Mouse (Mus musculus) erythroid progenitor cell, adult 5-6 weeks (primary cell): ENCODE measurements around the gene Hint1. TPM values are rescaled to one million over a fixed set of nuclear protein-coding genes. Genes with fewer than 3 reads are reported as not detected.
"Not testable (repeated sequence)": the region's sequence is repeated elsewhere in the genome, so short reads cannot be mapped to it uniquely, and the experiment has no call there.

Experiments
- ATAC-seq: replicated peaks from 2 replicates; pipeline ENCODE4 v1.8.0; 2016; ENCODE audit warnings: moderate number of reproducible peaks, mild to moderate bottlenecking, moderate TSS enrichment, inconsistent platforms; ENCODE audit not compliant: poor library complexity, low FRiP score, severe bottlenecking
- total RNA-seq, 2 experiments: library from RNA; stranded (forward) in 1 of 2; stranded (reverse) in 1 of 2; fragments of 150-400 nt in 1 of 2; fragments of 186-747, 209-891 nt in 1 of 2; gene quantifications; 2 replicates each; pipeline versions ENCODE4 v1.2.3 to v1.2.4; 2015 to 2017; ENCODE audit warnings: low replicate concordance in 2 of 2

Hint1 gene
- total RNA-seq, 2 experiments from 2014 or later: 123 to 146 TPM

DNA sequence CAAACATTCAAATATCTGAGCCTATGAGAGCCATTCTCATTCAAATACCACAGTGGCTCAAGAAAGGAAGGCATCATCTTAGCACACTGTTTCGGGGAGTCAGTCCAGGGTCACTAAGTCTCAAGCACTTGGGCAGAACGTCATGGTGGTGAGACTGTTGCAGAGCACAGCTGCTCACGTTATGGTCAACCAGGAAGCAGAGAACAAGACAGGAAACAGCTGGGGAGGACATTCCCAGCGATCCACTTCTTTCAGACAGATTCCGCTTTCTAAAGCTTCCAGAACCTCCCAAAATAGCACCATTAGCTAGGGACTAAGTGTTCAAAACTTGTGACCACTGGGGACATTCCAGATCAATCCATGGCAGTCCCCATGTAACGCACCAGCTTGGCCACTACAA, 21.7 kb downstream of the Hint1 start:
- no peak for ATAC-seq

DNA sequence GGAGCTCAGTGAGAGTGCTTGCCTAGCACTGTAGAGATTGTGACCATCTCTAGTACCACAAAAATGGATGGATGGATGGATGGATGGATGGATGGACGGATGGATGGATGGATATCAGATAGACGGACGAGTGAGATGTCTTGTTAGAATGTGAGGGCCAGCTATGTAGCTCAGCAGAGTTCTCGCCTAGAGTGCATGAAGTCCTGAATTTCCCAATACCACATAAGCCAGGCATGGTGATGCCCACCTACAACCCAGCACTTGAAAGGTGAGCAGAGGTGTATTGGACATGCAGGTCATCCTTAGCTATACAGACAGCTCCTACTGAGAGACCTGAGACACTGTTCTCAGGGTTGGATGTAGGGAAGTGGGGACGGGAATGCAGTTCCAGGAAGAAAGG, 25.2 kb downstream of the Hint1 start:
- ATAC-seq: no peak

DNA sequence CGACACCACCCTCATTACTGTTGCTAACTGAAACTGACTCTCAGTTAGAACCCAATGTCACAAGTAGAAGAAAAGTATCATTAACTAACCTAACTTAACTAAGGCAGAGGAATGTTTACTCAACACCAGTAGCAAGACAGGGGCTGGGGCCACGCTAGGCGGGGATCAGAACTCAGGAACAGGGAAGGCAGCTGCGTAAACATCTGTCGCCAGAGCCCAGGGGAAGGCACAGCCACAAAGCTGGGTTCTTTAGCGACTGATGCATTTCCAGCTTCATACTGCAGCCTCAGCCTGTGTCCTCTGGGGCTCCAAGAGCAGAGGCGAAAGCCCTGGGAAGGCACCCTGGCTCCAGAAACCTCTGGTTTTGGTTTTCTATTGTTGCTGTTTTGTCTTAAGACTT, 25.9 kb downstream of the Hint1 start:
- ATAC-seq: no peak

DNA sequence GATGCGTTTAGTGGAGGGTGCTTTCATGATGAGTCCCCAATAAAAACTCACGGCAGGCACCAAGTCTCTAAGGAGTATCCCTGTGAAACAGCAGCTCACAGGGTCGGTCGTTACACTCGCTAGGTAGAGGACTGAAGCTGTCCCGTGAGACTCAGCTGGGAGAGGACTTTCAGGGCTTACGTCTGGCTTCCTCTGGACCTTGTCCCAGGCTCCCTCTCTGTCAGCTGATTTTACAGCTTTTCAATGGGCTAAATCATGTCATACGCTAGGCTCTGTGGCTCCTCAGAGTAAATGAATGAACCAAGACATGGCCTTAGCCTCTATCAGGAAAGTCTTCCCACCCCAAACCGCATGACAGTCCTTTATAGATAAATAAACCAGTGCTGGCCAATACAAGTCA, 28.4 kb downstream of the Hint1 start:
- no peak for ATAC-seq

DNA sequence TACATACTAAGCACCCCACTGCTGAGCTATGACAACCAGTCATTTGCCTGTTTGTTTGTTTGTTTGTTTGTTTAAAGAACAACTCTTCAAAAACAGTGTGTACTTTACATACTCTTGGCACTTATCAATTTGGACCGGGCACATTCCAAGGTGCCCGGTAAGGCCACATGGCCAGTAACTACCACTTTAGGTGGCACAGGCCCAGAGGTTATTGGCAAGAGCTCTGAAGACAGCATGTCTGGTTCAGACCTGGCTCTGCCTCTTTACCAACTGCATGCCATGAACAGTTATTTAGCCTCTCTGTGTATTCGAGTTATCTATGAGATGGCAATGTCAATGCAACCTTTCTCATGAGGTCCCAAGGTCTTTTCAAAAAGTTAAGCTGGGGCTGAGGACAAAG, 30.5 kb downstream of the Hint1 start:
- not testable (repeated sequence) for ATAC-seq

DNA sequence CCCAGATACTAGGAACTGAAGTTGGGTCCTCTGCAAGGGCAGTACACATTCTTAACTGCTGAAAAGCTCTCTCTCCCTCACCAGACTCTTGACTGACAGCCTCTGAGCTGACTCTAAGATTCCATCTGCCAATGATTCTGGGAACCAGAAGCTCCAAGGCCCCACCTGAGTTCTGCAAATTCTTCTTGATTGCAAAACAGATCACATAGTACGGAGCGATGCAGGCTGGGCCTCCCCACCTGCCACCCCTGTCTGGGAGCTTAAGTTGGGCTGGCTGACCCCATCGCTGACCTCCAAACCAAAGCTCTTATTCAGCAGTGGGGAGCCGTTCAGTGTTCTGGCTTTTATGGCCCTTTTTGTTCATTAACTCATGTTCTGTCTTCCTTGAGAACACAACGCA, 31.3 kb downstream of the Hint1 start:
- no peak for ATAC-seq

DNA sequence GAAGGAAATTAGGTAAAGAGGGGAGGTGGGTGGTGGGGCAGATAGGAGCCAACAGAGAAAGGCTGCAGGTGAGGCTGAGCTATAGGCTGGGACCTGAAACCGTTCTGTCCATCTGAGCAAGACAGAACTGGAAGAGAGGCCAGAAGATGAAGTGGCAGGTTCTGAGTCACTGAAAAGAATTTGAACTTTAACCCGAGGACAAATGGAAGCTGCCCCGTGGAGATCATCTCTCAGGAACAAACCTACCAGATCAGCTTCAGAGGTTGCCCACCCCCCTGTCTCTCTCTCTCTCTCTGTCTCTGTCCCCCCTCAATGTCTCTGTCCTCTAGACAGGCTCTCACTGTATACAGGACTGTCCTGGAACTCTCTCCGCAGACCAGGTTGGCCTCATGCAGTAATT, 33.5 kb downstream of the Hint1 start:
- no peak for ATAC-seq

DNA sequence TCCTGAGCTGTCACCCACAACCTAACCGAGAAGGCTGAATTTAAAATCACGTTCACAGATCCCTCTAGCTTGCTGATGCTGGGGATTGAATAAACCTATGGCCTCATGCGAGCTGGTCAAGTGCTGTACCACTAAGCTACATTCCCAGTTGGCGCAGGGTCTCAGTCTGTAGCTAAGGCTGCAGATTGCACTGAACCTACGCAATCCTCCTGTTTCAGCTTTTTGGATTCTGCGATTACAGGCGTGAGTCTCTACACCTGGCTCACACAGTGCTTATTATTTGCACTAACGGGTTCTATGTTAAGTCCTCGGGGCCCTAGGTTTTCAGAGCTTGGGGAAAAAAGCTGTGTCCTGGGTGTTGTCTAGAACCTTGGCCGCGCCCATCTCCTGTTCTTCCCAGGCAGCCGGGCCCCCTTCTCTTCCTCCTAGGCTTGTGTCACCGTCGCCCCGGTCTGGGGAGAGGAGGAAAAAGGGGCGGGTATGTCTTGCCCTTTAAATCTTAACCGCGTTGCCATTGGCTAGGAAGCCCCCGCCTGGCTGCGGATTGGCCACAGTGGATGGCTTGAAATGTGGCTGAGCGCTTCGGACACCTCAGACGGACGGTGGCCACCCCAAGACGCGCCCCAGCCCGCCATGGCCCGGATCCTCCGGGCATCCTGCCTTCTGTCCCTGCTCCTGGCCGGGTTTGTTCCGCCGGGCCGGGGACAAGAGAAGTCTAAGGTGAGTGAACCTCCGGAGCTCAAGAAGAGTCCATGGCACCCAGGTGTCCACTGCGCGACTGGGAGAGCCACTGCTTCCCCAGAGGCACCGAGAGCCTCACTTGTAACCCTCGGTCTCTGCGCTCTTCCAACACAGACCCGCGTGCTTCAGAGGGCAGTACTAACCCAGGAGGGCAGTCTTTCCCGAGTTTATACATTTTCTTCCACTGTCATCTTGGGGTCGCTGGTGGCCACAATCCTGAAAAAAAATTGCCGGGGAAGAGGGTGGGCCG, 36.4 kb downstream of the Hint1 start, which contains the start of gene Gpx3:
Gpx3 (plus strand) TSS at position 121 of the 991 bp plus-strand sequence.
- ATAC-seq: no peak

DNA sequence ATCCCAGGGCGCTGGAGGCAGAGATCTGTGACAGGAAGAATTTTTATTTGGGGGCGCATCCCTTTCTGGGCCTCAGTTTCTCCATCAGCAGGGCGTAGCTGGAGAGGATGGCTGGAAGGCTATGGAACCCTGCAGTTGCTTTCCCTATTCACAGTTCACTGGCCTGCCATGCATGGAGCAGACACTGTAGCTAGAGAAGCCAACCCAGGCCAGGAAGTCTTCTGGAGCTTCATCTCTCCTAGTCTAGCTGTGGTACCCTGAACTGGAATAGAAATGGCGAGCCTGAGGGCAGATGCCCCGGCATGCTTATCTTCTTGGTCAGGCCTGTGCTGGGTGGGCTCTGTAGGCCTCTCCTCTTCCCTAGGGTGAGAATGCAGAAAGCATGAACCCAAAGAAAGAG, 37.2 kb downstream of the Hint1 start:
- no peak for ATAC-seq

DNA sequence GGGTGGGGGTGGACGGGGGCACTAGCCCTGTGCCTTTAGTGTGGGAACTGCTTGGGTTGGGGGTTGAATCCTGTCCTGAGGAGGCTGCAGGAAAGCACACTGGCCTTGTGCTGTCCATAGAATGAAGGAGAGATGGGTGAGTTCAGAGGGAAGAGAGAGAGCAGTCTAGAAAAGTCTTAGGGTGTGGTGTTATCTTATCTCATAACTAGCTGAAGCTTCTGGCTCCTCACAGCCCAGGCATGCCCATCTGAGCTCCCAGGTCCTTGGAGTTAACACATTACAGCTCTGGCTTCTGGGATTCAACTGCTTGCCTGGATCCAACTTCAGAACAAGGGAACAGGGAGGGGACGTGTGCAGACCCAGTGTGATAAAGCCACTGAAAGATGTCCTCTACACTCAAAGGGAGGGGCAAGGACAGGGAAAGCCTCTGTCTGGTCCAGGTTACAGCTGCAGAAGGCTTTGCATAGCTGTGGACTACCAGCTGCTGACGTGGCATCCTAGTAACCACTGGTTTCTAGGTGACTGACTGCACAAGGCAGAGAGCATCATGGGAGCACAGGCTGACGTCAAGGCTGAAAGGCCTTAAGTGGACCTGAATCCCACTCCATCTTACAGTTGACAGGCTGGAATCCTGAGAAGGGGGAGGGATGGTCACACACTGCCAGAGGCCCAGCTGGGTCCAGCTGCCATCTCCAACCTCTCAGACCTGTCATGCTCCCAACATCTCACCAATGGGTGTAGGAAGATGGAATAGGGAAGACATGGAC, 37.9 kb downstream of the Hint1 start:
- no peak for ATAC-seq

DNA sequence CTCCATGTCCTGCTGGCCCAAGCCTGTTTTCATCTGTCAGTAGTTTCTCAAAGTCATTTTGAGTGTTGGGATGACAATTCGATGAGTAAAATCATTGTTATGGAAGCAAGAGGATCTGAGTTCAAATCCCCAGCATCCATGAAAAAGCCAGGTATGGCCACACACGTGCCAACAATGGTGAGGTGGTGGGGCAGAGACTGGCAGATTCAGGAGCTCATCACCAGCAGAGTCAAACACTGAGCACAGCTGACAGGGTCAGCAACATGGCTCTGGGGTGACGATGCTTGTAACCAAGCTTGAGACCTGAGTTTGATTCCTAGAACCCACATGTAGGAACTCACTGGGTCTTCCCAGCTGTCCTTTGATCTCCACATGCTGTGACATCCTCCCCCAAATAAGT, 38.9 kb downstream of the Hint1 start:
- no peak for ATAC-seq

DNA sequence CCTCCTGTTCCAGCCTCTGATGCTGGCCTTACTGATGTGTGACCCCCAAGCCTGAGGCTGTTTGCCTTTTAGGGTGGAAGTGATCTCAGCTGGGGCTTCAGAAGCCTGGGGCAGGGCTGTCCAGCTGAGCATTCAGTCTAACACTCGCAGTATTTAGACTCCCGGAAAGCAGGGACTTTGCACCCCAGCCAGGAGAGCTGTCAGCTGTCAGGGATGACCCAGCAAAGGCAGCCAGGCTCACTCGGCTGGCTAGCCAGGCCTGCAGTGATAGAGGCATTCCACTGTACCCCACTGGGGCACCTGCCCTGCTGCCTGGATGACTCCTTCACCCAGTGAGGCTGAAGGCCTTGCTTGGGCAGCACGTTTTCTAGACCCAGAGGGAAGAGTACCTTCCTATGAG, 39.7 kb downstream of the Hint1 start:
- ATAC-seq: no peak

DNA sequence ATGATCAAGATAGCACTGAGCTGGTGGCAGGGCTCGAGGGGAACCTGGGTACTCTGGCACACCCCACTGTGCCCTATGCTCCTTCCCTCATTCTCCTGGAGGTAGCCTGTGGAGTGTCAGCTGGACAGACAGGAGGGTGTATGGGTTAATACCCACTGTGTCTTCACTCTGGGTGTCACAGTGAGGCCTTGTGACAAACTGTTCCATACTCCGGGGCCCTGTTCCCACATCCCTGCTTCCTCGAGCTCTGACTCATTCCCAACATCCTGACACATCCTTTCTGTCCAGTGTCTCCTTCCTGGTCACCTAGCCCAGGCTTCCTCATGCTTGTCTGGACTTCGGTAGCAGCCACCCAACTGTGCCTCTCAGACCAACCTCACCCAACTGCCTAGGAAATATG, 40.3 kb downstream of the Hint1 start:
- ATAC-seq: no peak

DNA sequence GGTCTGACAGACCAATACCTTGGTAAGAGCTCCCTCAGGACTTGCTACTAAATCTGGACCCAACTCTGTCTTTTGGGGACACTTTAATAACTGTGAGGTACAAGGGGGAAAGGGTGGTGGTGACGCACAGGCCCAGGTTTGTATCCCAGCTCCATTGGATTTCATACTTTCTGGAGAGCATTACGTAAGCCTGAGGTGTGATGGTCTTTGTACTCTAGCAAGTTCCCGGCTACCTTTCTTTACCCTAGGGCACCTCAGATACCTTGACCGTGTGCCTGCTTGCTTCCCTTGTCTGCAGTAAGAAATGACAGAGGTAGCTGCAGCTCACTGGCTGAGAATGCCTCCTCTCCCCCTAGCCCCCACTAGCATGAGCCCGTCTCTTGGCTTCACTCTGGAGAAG, 41.1 kb downstream of the Hint1 start:
- ATAC-seq: no peak

DNA sequence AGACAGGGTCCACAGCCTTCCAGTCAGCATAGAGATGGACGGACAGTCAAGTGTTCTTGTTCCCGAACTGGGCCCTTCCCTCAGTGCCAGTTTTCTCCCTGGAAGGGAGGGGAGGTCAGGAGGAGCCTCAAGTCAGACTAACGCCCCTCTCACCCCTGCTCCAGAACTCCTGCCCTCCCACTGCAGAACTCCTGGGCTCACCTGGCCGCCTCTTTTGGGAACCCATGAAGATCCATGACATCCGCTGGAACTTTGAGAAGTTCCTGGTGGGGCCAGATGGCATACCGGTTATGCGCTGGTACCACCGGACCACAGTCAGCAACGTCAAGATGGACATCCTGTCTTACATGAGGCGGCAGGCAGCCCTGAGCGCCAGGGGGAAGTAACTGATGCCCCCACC, 43.1 kb downstream of the Hint1 start:
- no peak for ATAC-seq

DNA sequence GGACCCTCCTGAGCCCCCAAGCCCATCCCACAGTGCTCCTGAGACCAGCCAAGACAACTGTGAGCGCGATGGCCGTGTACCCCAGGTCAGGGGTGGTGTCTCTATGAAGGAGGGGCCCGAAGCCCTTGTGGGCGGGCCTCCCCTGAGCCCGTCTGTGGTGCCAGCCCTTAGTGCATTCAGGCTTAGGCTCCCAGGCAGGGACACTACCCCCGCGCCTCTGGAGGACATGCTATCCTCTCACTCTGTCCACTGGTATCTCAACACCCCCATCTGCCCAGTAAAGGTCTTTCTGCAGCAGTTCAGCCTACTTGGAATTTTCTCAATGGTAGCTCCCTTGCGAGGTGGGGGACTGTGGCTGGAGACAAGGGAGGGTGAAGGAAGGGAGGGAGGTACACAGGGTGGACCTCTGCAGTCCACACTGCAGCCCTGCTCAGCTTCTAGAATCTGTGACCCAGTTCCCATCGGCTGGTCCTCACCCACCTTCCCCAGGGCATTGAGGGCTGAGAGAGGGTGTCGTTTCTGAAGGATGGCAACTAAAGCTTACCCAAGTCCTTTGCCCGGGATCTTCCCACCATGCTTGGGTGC, 44.0 kb downstream of the Hint1 start:
- ATAC-seq: no peak

DNA sequence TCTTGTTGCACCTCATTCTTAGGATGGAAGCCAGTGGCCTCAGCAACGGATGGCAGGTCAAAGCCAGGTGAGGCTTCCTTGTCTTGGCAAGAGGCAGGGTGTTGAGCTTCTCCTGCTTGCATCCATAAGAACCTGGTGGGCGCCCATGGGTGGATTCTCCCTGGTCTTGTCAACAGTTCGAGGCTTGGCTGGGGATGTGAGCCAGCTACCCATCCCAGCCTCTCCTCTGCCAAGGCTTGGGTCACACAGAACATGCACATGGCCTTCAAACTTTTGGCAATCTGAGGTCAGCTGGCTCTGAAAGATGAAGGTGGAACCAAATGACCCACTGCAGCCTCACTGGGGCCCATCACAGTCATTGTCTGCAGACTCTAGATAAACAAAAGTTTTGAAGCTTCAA, 45.0 kb downstream of the Hint1 start:
- no peak for ATAC-seq

DNA sequence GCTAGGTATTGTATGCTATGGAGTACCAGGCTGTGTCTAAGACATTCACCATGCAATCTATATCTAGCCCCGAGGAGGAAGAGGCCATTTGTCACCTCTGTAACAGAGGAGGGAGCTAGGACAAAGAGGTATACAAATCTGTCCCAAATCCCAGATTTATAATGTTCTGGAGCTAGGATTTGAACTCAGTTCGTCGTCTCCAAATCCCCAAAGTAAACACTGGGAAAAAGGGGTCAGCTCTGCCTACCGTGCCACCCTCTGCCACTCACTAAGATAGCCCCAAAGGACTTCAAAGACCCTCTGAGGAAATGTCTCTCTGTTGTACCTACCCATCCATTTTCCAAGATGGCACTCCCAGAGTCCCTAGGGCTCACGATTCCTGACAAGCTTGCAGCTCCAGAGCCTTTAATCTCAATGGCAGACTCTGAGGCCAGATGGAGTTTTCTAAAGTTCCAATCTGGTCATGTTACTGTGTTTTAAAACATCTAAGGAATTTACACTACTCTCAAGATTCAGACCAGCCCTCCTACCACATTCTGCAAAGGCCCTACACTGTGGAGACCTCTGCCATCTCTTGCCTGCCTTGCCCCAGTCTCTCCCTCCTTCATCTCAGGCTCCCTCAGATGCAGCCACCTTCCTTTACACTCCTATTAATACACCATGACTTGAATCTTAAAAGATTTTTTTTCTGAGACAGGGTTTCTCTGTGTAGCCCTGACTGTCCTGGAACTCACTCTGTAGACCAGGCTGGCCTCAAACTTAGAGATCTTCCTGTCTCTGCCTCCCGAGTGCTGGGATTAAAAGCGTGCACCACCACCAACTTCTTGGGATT, 45.7 kb downstream of the Hint1 start:
- ATAC-seq: no peak

DNA sequence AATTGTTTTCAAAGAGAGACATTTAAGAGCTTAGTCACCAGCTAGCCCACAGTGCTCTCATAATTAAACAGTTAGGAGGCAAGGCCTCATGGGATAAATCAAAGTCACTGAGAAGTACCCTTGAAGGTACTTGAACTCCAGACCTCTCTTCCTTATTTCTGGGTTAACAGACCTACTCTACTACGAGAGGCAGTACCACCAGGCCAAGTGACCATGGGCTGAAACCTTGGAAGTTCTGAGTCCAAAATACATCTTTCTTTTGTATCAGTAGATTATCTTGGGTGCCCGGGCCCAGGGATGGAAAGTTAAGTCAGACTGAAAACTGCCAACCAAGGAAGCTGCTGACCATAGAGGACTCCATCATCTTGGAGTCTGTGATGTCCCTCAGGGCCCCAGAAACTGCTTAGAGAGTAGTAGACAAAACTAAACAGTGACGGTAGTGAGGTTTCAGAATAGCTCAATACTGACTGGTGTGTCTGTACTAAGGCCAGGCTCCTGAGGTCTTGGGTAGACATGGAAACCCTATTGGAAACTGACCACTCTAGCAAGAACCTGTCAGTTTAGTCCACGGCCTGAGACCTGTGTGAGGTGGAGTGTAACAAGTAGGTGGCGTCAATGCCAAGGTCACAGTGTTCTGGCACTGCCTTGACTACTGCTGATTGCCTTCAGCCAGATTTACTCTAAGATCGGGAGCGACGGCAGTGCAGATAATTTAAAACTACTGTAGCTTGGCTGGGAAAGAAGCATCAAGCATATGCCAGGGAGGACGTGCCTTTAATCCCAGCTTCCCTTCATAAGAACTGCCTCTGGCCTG, 46.5 kb downstream of the Hint1 start:
- ATAC-seq: no peak
